In genomic region chr17:29886655-29887251, GRCm38 (mm10) we compare ENCODE assay signal across 8 mouse cellular contexts.
DNase-seq lines count a peak whose midpoint lies in the region; ATAC-seq lines count a peak whose summit lies in the region.

No protein-coding gene starts in this region.

- peak overlapping the region; percentile 87 for H3K9ac ChIP-seq in hindbrain, embryonic 13.5 days
- H3K9ac ChIP-seq in liver, embryonic 15.5 days: peak overlapping the region; percentile 59

- ATAC-seq in hindbrain, embryonic 13.5 days (ENCODE audit: low FRiP score): no peak
- ATAC-seq in liver, embryonic 15.5 days (ENCODE audit: insufficient read depth): no peak

- H3K27me3 ChIP-seq in embryonic facial prominence, embryonic 10.5 days (replicated peaks; ENCODE audit: low read depth, poor library complexity, severe bottlenecking): peaks cover 88% of the 10 kb centered on the region
- peaks cover 49% of the 10 kb centered on the region for H3K27me3 ChIP-seq in hindbrain, embryonic 13.5 days
- peaks cover 88% of the 10 kb centered on the region for H3K27me3 ChIP-seq in liver, embryonic 15.5 days

- H3K36me3 ChIP-seq in embryonic facial prominence, embryonic 10.5 days (replicated peaks): no peaks in the 10 kb centered on the region
- no peaks in the 10 kb centered on the region for H3K36me3 ChIP-seq in hindbrain, embryonic 13.5 days
- no peaks in the 10 kb centered on the region for H3K36me3 ChIP-seq in liver, embryonic 15.5 days (replicated peaks)

- DNase-seq in layer of hippocampus, postnatal 36 days: peak; percentile 36 to 46
- DNase-seq in layer of hippocampus, adult 9-11 months: no peak
- DNase-seq in Muller cell, postnatal 12 days (ENCODE audit: inconsistent ontology term): peak; percentile 67
- peak; percentile 75 for DNase-seq in embryonic facial prominence, embryonic 10.5 days (ENCODE audit: low spot score)
- peak; percentile 62 for DNase-seq in right cerebral cortex, postnatal 25 days
- no peak for DNase-seq in layer of hippocampus, adult 9-10 months (ENCODE audit: low spot score)

- H3K27ac ChIP-seq in embryonic facial prominence, embryonic 10.5 days (replicated peaks): peak overlapping the region; percentile 82
- peak overlapping the region; percentile 92 for H3K27ac ChIP-seq in hindbrain, embryonic 13.5 days
- peak overlapping the region; percentile 33; the same call in 1 of the 2 replicates for H3K27ac ChIP-seq in liver, embryonic 15.5 days (replicated peaks)

- no peaks in the 10 kb centered on the region for H3K9me3 ChIP-seq in embryonic facial prominence, embryonic 10.5 days
- H3K9me3 ChIP-seq in hindbrain, embryonic 13.5 days: no peaks in the 10 kb centered on the region
- H3K9me3 ChIP-seq in liver, embryonic 15.5 days (replicated peaks): no peaks in the 10 kb centered on the region

- WGBS in embryonic facial prominence, embryonic 10.5 days: under 1% methylated on average over 39 of the region's 39 CpGs
- 1% methylated on average over 39 of the region's 39 CpGs for WGBS in hindbrain, embryonic 13.5 days
- under 1% methylated on average over 39 of the region's 39 CpGs for WGBS in liver, embryonic 15.5 days (ENCODE audit: insufficient replicate concordance)

- peaks cover 49% of the 10 kb centered on the region for H3K4me1 ChIP-seq in embryonic facial prominence, embryonic 10.5 days
- peaks cover 81% of the 10 kb centered on the region for H3K4me1 ChIP-seq in hindbrain, embryonic 13.5 days (replicated peaks)
- peaks cover 52% of the 10 kb centered on the region for H3K4me1 ChIP-seq in liver, embryonic 15.5 days (replicated peaks)

- peak overlapping the region; percentile 95 for H3K4me2 ChIP-seq in hindbrain, embryonic 13.5 days
- peak overlapping the region; percentile 90 for H3K4me2 ChIP-seq in liver, embryonic 15.5 days

- peak overlapping the region; percentile 73 for H3K4me3 ChIP-seq in embryonic facial prominence, embryonic 10.5 days
- H3K4me3 ChIP-seq in hindbrain, embryonic 13.5 days: peak overlapping the region; percentile 71
- H3K4me3 ChIP-seq in liver, embryonic 15.5 days (replicated peaks): peak overlapping the region; percentile 65

Comparison
In these comparisons a context has a peak if more than half of its experiments do, and no peak if none do; other contexts are left out.
1. DNase-seq: peak in layer of hippocampus, postnatal 36 days (2 of 2), Muller cell, postnatal 12 days (single experiment), embryonic facial prominence, embryonic 10.5 days (single experiment) and right cerebral cortex, postnatal 25 days (single experiment); none in layer of hippocampus, adult 9-11 months (single experiment) and layer of hippocampus, adult 9-10 months (single experiment).
2. H3K27ac ChIP-seq: peak in every context shown above with its lines; median percentile 92 in hindbrain, embryonic 13.5 days; 82 in embryonic facial prominence, embryonic 10.5 days; 33 in liver, embryonic 15.5 days.
3. Peak in every context shown above with its lines, with median percentiles within 50 percentile points of each other: H3K4me3 ChIP-seq.